Mouse (Mus musculus): ENCODE data around the gene Casz1.

DNA sequence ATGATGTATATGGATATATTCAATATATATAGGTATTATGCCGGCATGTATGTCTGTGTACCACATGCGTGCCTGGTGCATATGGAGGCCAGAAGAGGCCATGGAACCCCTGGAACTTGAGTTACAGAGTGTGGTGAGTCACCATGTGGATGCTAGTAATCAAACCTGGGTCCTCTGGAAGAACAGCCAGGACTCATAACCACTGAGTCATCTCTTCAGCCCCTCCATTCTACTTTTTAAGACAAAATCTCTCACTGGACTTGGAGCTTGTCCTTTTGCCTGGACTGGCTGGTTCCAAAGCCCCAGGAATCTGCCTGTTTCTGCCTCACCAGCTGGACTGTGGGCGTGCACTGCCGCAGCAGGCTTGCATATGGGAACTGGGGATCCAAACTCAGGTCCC lies 66.3 kb downstream of the Casz1 start:
- TF ChIP-seq CTCF (conservative IDR thresholded peaks at IDR 0.05; ENCODE audit: low read length) (no peak), NANOG (IDR thresholded peaks at IDR 0.05; ENCODE audit: borderline replicate concordance, low read length) (no peak)

All from E14TG2a.4 (cell line).